Mouse (Mus musculus) ovary, postnatal 10 days (tissue): Measurements from ENCODE around the gene Slc22a12.
A peak's percentile ranks its signal among the peaks of the same experiment; 100 is the strongest.

ENCODE experiments used
- DNase-seq: peaks from one replicate; pipeline ENCODE4 v3.0.0; 2022; ENCODE audit warnings: low spot score

Gene Slc22a12

GRCm38 (mm10) chr19:6540191-6540590 lies 2.6 kb downstream of the Slc22a12 start:
- DNase-seq, result no peak

DNA sequence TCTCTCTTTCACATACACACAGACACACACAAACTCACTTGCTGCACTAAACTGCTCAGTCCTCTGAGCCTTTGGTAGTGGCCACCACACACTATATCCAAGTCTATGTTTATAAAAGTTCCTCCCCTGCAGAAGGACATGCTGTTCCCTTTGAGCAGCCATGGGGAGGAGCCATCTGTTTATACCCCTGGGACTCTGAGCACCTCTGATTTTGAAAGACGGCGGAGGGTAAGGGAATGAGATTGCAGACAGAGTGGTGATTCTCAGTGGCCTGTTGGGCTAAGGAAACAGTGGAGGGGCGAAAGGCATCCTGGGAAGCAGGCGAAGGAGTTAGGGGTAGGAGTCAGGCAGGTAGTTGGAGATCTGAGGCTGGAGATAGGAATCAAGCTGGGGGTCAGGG lies 3.2 kb downstream of the Slc22a12 start:
- DNase-seq, result no peak

- DNase-seq, result no peak
These were observed 4.3 kb downstream of the Slc22a12 start for GRCm38 (mm10) chr19:6538546-6538945.

DNA sequence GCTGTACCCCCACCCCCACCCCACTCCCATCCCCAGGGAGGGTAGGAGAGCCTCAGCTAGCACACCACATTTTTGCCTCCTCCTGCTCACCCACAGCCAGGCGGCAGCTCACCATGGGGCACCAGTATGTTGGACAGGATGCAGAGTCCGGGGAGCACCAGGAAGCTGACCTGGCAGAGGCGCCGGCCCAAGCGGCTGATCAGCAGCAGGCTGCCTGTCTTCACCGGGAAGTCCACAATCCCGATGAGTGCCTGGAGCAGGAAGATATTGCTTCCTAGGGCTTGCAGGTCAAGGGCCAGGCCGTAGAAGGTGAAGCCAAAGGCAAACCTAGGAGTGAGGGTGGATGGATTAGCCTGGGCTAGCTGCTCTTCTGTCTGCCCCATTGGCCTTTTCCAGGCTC lies 5.3 kb downstream of the Slc22a12 start:
- DNase-seq, result no peak

- DNase-seq, result no peak
These were observed 6.1 kb downstream of the Slc22a12 start for GRCm38 (mm10) chr19:6536696-6537095.

DNA sequence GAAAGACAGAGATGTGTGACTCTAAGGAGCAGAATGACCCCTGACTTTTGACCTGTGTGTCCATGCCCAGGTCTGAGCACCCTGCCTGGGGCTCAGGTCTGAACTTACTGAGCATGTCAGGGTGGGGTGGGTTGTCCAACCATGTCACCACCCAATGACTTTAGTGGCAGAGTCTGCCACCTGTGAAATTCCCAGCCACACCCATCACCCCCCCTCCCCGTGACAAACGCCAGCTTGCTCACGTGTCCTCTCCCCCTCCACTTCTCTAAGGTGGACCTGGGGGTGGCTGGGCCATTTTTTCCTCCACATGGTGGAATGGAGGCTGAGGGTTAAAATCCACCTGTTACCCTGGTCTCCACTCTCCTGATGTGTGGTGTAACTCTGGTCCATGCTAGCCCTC lies 6.6 kb downstream of the Slc22a12 start:
- DNase-seq, result no peak

DNA sequence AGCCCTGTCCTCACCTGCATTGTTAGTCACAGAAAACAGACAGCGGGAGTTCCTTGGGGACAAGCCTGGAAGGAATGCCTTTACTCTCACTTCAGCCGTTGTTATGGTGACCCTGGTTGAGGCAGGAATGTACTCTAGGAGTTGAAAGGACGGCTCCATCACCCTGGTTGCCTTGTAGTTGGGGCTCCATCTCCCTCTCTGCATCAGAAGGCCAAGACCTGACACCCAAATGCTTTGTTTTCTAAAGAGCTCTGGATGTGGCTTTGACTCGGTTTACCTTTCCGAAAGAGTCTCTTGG lies 8.8 kb downstream of the Slc22a12 start:
- DNase-seq, result no peak

DNA sequence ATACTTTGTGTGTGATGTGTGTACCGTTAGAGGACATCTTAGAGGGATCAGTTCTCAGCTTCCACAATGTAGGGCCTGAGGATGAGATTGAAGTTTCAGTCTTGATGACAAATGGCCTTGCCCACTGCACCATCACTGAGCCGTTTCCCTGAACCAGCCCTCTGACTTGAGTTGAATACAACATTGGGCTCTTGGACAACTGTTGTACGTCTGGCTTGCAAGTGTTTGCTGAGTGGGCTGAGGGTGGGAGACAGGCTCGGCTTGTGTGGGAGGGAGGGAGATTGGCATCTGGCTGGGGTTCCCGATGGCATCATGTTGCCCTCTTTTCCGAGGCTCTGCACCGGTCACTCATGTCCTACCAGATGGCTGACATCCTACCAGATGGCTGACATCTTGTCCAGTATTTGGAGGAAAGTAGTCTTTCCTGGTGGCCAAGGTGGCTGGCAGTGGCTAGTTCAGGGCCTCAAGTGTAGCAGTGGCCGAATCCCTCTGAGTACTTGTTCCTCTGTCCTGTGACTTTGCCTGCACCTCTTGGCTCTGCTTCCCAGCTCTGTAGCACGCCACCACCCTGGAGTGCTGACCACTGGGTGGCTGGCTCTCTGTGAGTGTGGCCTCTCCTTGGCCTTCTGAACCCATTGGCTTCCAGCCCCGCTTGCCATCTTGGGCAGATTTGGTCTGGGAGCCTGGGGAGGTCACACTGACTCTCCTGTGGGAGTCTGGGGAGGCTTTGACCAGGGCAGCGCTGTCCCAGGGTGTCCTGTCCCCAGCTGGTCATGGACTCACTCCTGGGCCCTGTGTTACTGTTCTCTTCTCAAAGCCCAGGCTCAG lies 9.3 kb downstream of the Slc22a12 start:
- DNase-seq, result no peak

DNA sequence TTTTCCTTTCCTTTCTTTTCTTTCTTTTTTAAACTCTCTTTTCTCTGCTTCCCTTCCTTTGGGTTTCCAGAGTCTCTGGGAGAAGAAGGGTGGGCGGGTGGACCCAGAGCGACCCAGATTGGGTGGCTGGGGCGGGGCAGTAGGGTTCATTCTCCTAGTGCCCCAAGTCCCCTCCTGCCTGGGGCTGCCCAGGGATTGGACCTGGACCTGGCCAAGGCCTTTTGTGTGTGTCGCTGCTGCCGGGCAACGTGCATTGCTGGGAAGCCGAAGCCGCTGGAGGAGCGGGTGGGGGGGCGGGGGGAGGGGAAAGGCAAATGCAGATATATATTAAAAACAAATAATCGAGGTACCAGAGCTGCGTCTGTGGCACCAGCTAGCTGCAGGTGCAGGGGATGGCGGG lies 10.2 kb downstream of the Slc22a12 start:
- DNase-seq, result no peak

DNA sequence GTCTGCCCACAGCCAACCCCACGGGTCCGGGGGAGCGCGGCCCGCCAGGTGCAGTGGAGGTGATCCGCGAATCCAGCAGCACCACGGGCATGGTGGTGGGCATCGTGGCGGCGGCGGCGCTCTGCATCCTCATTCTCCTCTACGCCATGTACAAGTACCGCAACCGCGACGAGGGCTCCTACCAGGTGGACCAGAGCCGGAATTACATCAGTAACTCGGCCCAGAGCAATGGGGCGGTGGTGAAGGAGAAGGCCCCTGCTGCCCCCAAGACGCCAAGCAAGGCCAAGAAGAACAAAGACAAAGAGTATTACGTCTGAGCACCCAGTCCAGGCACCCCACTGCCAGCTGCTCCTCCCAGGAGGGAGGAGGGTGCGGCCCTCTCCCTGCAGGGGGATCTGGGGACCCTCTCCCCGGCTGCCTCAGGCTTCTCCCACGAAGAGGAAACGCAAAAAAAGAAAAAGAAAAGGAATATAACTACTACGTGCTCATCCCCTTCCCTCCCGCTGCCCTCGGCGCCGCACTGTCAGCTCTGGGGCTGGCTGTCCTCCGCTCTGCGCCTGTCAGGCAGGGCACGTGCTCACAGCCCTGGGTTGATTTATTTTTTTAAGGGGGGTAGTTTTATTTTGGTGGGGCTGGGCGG lies 10.9 kb downstream of the Slc22a12 start:
- DNase-seq, result peak; percentile 11

DNA sequence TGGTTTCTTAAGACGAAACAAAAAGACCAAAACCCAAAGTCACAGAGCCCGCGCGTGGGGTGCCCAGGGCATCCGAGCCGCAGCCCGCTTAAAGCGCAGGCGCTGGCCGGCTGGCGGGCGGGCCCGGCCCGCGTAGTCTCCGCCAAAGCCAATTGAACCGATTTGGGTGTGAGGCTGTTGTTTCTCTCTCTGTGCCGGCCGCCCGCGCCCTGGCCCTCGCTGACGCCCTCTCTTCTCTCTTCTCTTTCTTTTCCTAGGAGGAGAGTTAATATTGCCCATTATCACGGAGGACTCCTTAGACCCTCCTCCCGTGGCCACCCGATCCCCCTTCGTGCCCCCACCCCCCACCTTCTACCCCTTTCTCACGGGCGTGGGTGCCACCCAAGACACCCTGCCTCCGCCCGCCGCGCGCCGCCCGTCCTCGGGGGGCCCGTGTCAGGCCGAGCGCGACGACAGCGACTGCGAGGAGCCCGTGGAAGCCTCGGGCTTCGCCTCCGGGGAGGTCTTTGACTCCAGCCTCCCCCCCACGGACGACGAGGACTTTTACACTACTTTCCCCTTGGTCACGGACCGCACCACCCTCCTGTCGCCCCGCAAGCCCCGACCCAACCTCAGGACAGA lies 11.7 kb downstream of the Slc22a12 start:
- peak; percentile 18 for DNase-seq

- no peak for DNase-seq
These were observed 12.5 kb downstream of the Slc22a12 start for GRCm38 (mm10) chr19:6530359-6530758.

DNA sequence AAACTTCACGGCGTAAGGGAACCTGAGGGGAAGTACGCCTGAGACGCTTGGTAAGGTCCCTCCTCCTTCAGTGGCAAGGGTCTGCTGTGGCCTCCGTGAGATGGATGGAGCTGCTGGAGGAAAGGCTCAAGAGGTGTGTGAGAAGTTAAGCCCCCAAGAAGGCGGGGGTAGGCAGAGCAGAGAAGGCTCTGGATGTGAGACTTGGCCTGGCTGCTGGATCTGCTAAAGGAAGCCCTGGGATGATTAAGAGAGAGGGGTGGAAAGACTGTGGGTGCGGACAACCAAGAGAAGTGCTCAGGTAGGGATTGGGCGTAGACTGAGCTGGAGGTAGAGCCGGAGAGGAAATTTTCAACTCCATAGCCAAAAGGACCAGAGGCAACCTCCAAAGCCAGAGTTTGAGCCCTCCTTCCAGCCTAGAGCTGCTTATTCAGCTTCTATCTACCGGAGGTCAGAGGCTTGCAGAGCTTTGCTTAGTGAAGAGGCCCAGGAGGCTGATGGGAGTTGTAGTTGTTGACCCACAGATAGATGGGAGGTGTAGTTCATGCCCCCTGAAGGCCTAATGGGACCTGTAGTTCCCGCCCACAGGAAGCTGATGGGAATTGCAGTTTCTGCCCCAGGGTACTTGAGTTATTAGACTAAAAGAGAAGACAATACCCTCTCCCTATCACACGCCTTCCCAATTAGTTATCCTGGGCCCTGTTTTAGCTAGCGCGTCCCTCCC lies 13.4 kb downstream of the Slc22a12 start:
- no peak for DNase-seq

DNA sequence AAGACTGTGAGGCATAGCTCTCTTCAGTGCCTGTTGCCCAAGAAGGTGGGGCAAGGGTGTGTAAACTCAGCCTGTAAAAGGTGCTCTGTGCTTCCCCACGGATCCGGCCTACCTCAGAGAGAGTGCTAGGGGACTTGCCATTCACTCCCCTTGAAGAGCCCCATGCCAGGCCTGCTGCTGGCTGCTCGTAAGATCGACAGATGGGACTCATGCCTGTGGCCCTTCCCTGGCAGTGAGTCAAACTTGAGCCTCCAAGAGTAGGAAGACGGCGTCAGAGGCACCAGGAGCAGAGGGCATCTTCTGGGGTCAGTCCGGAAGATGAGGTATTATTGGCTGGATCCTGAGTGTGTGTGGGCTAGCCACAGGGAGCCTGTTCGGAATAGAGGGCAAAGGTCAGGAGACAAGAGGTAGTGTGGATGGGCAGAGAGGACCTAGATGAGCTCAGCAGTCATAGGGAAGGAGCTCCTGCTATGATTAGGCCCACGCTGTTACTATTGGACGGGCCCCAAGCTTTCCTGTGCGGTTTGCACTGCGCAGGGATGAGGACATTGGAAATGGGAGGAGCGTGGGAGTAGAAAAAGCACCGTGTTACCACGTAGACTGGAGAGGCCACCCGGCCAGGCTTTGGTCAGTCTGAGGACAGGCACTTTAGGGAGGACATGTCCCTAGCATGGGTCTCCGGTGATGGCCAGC lies 14.8 kb downstream of the Slc22a12 start:
- DNase-seq, result no peak

DNA sequence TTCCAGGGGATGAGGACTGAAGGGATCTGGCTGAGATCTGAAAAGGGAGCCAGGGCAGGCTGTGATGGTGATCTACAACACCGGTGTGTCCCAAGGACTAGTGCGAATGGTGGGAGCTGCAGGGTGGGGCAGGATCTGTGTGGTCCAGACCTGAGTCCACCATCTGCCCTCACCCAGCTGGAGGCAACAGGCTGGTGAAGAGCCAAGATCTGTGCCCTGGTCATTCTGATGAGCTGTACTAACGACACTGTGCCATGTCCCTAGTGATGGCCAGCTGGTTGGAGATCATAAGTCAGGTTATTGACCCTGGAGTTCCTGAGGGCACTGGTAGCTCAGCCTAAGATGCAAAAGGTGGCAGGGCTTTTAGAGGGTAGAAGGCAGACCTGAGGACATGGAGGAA lies 15.4 kb downstream of the Slc22a12 start:
- DNase-seq, result no peak

- no peak for DNase-seq
These were observed 16.8 kb downstream of the Slc22a12 start for GRCm38 (mm10) chr19:6526010-6526409.

DNA sequence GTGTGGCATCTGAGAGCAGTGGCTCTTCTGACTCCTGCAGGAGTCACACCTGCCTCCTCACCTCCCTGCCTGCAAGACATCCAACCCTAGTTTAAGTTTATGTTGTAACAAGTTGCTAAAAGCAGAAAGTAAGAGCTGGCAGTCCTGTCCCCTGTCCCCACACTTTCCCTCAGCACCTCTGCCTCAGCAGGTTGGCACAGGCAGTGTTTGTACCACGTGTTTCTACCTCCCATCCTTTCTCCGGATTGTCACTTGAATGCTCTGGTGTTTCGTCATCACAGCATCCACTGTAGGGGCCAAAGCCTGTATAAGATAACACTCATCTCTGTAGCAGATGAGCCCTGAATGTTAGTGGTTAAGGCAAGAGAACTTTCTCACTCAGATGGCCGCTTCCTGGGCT lies 17.8 kb downstream of the Slc22a12 start:
- DNase-seq, result no peak

- DNase-seq, result no peak
These were observed 20.5 kb downstream of the Slc22a12 start for GRCm38 (mm10) chr19:6522289-6522688.

- DNase-seq, result no peak
These were observed 21.2 kb downstream of the Slc22a12 start for GRCm38 (mm10) chr19:6521630-6522029.

DNA sequence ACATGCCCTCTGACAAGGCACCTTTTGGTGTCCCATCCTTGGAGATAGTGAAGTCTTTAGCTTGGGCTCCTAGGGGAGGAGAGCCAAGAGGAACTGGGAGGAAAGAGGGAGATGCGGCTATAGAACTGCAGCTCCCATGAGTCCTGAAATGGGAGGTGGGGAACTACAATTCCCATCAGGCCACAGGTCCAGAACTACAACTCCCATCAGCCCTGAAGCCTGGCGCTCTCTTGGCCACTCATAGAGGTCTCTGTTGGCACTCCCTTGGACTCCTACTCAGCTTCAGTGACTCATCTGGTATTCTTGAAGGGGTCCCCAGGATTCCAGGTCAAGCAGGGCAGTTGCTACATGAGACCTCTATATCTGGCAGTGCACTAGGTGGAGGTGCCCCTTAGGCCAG lies 23.3 kb downstream of the Slc22a12 start:
- no peak for DNase-seq

DNA sequence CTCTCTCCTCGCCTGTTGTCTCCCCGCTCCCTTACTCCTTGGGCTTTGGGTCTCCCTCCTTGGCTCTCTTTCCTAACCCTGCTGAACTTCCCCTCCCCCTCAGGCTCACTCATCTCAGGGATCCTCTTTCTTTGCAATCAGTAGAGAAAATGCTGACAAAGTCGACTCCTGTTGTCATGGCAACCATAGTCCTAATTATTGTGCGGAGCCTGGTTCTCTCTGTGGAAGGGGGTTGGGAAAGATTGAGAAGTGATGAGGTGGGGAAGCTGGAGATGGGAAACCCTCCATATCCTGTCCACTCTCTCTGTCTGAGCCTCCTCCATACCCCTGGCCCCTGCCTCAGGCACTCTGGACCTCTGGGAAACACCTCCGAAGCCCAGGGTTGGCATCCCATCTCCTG lies 24.2 kb downstream of the Slc22a12 start:
- no peak for DNase-seq

DNA sequence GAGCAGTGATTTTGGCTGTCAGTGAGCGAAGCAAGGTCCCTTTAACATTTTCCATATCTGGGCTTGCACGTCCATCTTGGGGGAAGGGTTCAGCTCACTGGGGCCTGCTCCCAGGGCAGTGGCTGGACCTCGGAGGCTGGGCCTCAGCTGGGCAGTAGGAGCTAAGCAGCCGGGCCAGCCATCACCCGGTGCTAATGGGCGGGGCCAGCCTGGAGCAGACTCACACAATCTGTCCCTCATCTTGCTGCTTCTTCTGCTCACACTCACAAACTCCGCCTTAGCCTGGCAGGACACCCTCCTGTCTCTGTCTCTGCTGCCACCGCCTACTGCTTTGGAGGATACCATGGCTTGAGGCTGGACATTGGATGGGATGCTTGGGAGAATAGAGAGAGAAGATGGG lies 26.7 kb downstream of the Slc22a12 start:
- no peak for DNase-seq
